Mouse (Mus musculus): Measurements from ENCODE around the gene Akap7.
"Not testable (repeated sequence)": the region's sequence is repeated elsewhere in the genome, so short reads cannot be mapped to it uniquely, and the experiment has no call there.

Akap7 gene

DNA sequence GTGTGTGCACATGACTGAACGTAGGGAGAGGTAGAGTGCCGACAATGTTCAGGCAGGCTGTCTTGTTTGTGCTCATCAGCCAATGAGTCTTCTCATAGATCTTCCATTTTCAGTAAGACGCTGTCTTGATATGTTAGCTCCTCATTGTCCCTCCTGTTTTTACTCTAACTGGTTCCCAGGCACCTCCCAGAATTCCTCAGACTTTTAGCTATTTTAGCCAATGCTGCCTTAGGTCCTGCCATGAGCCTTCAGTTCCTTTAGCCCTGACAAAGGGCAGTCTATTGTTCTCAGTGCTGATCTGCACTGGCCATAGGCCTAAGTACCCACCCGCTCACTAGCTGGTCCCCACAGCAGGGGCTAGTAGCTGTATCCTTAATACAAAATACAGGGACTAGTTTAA is 122.0 kb downstream of the Akap7 start:
- peak; percentile 70 for DNase-seq

DNA sequence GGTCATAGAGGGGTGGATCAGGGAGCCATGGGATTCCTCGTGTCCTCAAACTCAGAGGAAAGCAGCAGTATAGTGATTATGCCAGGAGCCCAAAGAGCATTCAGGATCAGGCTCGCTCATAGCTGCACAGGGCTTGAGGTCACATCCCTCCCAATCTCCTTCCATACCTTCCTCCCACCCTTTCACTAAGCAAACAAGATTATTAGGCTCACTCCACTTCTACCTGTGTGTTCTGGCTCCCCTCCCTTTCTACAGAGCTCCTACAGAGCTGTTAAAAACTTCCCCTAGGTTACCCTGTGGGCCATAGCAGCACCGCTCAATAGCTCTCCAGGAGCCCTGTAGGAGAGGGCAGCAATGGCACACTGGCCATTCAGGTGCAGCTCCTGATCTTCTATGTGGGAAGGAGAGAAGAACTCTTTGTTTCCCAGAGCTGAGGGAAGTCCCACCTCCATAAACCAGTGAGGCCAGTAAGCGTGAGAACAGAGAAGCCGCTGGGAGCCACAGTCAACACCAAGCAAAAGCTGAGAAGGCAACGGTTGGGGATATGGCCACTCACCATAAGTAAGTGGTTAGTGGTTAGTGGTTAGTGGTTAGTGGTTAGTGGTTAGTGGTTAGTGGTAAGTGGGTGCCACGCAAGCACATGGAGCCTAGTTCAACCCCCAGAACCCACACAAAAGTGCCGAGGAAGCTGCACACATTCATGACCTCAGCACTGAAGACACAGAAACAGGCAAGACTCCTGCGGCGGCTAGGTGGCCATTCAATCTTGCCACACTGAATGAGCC is 122.7 kb downstream of the Akap7 start:
- peak; percentile 83 for DNase-seq

DNA sequence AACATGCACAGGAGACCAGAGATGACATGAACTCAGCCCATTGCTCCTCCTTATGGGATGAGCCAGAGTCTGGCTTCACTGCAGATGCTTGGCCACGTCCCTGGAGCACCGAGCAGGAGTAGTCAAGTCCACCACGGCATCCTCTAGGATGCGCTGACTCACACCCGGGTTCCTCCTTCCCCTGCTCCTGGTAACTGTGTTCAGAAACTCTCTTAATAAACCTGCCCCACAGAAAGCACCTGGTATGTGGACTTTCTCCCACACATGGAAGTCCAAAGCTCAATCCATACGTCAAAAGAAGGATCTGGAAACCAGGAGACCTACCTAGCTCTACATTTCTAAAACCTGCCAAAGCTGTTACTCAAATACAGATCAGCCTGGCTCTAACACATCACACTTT is 124.4 kb downstream of the Akap7 start:
- DNase-seq = peak; percentile 76

DNA sequence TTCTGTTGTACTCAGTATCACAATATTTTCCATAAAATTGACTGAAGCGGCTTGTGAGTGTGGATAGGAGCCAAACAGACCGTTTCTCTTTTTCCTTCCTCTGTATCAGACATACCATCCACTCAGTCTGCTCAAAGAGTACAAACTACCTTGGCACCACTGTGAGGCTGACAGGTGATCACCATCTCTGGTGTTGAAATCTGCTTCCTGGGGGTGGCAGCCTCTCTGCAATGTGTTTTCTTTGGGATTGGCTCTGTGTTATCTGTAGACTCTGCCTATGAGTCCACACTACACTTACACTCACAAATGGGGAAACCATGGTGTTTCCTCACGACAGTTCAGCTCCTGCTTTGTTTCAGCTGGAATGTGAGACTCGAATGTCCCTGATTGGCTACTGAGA is 128.6 kb downstream of the Akap7 start:
- peak; percentile 90 for DNase-seq

DNA sequence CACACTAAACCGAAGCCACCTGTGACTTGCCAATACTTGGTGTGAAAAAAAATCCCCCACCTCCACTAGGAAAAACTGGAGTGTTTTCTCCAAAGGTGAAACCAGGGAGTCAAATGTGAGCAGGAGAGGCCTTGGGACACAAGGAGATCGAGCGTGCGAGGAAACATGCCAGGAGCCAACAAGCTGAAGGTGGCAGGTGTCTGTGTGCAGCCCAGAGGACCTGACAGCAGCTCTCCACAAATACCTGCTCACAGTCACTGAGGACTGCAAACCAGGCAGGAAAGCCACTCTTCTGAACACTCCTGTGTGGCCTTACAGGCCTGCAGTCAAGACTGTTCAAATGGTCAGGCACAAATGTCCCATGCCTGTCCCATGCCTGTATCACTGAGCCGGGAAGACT is 130.4 kb downstream of the Akap7 start:
- DNase-seq = peak; percentile 54

DNA sequence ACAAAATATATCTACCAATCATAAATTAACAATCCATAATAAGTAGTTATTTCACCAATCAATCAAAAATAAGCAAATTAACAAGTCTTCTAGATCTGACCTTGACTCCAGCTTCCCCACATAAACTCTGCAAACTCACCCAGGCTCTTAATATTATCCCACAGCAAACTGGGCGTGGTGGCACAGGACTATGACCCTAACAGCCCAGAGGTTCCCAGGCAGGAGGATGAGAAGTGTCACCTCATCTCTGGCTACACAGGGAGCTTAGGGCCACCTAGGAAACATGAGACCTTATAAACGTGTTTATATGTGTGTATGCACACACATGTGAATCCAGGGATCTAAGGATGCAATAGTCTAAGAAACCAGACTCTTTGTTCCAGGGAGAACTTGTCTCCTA is 132.8 kb downstream of the Akap7 start:
- DNase-seq = no peak

DNA sequence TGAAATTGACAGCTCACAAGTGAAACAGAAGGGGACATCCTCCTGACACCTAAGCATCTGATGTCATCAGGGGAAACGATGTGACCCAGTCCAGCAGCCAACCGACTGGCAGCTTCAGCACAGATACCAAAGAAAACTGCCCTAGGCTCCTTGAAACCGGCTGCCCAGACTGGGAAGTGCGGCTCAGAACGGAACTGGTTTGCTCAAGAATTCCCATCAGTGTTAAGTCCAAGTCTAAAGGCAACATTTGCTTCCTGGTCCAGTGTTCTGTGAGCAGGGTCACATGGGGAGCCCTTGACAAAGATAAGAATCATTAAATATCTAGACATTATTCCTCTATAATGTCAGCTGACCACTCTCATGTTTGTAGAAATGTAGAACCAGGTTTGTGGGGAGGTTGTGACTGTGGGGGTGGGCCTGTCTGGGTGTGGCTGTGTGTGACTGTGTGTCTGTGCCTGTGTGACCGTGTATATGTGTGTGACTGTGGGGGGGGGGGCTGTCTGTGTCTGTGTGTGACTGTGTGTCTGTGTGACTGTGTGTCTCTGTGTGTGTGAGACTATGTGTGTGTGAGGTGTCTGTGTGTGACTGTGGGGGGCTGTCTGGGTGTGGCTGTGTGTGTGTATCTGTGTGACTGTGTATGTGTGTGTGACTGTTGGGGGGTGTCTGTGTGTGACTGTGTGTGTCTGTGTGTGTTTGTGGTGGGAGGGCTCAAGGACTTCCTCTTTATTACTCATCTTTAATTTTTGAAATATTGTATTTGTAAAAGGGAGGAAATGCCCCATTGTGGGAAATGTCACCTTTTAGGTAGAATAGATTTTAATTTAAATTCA is 140.1 kb downstream of the Akap7 start:
- peak; percentile 50 for DNase-seq

DNA sequence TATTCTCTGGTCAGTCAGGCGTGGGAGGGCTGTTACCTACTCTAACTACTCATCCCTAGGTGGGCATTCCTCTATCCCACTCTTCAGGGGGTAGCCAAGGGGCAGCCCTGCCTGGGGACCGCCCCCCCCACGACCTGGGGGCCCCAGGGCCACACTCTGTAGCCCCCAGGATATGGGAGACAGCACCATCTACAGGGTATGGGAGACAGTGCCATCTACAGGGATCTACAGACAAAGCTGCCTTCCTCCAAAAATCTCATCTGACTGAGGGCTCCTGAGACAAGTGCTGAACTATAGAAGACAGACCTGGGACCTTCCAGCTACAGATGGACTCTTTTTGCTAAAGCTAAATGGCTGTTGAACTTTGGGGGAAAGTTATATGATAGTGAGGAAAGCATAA is 144.2 kb downstream of the Akap7 start:
- not testable (repeated sequence) for DNase-seq

DNA sequence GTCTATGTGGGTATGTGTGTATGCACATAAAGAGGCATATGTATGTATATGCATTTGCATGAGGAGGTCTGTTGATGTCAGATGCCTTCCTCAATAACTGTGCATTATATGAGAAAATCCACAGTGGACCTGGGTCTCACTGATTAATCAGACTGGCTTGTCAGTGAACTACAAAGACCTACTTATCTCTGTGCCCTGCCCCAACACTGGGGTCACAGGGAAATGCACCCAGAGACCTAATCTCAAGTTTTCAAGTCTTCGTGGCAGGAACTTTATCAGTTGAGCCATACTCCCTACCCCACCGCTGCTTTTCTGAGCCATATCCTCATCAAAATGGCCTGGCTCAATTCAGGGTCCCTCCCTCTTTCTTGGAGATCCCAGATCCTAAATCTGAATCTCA is 146.0 kb downstream of the Akap7 start:
- no peak for DNase-seq

DNA sequence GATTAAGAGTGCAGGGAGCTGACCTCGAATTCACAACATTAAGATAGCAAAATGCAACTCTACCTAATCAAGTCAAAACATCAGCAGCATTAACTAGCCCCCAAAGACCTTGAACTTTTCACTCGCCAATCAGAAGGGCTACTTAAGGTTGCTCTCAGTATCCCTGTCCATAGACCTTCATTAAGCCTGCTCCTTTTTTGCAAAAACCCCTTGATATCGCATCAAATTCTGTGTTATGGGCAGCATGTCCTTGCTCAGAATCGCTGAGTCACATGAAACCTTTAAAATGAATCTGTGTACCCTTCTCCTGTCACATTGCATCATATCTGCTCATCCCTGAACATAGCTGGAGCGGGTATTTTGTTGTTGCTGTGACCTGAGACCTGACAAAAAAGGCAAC is 149.0 kb downstream of the Akap7 start:
- no peak for DNase-seq

DNA sequence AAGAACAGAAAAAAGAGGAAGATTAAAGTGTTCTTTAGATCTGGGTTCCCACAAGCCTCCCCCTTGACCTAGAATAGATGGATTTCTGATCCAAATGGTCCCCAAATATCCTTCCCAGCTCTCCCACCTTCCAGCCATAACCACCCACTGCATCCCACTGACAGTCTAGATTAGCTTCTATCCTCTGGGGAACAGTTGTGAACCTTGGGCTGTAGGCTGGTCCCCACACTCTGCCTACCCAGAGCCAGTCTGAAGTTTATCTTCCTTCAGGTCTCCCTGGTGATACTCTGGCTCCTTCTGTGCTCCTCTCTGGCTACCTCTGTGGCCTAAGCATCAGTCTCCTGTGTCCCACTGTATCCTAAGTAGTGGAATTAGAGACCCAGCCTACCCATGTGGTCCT is 150.3 kb downstream of the Akap7 start:
- no peak for DNase-seq

DNA sequence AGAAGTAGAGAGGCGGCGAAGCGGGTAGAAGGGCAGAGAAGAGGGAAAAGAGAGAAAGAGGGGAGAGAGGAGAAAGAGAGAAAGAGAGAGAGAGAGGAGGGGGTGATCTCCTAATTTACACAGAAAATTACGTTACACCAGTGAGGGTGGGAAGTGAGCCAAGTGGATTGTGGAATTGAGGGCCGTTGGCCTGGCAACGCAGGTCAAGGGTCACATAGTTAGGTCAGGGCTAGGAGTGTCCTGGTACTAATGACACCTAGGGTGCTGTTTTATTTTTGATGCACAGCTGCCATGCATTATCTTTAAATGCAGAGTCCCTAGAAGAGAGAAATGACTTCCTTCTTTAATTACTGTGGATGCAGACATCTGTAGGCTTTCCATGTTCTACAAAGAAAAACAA is 153.4 kb downstream of the Akap7 start:
- no peak for DNase-seq

DNA sequence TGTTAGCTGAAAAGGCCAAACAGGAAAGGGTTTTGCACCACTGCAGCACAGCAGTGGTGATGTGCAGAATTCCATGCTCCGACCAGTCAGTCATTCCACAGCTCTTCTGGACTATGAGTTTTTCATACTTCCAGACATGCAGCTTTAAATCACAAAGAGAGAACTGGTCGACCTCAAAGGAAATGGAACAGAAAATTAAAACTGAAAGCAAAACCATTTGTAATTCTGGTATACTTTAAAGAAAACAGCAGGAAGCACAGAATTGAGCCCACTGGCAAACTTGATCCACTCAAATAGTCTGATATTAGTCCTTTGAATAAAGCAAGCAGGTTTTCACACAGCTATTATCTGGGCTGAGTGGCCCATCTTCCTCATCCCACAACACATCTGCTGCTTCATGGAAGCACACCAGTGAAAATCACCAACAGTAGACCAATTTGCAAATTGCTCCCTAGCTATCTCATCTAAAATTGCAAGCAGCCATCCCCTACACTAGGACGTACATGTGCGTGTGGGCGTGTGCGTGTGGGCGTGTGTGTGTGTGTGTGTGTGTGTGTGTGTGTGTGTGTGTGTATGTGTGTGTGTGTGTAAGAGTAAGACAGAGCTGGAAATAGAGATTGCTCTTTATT is 156.4 kb downstream of the Akap7 start:
- DNase-seq = no peak

DNA sequence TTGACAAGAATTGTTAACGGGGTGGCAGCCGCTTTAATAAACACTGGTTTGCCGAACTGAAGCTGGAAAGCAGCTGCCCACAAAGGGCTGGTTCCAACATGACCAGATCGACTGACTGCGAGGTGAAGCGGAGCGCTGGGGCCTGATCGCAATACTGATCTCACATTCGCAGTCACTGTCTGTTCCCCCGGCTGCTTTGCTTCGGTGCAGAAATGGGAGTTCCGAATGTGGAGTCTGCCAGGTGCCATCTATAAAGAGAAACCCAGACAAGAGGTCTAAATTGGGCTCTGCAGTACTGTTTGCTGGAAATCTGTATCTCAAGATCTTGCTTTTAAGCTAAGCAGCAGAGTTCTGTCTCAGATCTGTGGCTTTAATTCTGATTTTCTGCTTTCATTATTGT is 161.8 kb downstream of the Akap7 start:
- DNase-seq = no peak

DNA sequence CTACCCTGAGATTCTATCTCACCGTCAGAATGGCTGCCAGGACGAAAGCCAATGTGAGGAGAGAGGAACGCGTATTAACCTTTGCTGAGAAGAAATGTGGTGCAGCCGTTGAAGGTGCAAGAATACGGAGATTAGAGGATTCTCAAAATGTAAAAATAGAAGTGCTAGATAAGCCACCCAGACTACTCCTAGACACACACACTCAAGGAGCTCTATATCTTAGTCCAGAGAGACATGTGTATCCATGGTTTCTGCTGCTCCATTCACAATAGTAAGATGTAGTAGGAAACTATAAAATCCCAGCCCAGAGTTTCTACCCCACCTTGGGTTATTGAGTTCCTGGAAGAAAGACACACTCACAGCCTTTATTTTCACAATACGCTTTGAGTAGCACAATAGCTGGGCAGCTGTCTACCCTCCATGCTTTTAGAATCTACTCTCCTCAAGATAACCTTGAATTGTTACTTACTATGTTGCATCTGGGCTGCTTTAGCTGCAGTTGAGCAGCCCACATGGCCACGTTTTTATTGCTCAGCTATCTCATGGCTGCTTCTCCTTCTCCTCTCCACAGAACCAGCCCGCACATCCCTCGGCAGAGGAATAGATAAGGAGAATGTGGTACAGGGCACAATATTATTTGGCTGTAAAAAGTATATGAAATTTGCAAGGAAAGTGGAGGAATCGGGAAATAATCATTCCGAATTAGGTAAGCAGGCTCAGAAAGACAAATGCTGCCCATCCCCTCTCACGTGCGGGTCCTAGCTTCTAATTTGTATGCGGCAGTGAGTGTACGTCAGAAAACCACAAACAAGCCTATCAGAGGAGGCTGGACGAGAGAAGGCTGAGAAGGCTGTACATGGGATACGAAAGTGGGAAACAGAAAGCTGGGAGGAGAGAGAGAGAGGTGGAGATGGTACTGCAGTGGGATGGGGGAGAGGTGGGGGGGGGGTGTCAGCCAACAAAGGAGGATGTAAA is 162.6 kb downstream of the Akap7 start:
- DNase-seq = peak; percentile 5

DNA sequence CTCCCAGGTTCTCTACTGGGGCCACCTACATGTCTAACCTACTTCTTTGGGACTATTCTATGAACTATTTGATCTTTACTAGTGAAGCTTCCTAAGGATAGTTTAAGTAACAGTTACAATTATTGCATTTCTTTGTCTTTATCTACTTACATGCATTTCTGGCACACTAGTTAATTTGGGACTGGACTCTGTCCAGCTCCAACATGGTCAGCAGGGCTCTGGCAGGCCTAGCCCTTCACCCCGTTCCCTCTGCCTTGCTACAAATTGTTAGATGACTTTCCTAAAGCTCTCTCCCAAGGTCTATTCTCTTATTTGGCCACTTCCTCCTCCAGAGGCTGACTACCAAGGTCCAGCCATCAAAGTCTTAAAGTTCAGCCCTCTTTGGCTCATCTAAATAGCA is 165.9 kb downstream of the Akap7 start:
- no peak for DNase-seq

DNA sequence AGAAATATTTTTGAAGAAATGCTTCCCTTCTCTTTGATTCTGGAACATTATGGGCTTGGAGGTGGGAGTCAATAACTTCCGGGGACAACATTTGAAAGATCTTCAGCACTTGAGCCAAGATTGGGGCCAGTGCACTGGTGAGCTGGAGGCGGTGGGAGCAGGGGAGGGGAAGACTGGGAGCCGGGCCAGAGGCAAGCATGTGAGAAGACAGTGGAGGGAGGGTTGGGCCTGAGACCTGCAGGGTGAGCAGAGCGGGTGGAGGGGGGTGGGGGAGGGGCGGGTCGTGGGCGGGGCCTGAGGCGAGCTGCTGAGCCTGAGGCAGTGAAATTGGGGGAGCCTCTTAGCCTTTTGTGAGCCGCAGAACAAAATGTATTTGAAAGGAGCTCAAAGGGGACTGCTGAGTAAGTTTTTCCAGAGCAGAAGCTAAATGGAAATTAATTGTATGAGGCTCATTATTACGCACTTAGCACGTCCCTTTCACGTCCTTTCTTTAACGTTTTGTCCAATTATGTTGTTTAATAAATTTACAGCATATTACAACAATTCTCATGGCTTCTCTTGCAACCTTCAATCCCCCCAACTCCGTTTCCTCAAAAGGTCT is 167.4 kb downstream of the Akap7 start:
- peak; percentile 87 for DNase-seq

DNA sequence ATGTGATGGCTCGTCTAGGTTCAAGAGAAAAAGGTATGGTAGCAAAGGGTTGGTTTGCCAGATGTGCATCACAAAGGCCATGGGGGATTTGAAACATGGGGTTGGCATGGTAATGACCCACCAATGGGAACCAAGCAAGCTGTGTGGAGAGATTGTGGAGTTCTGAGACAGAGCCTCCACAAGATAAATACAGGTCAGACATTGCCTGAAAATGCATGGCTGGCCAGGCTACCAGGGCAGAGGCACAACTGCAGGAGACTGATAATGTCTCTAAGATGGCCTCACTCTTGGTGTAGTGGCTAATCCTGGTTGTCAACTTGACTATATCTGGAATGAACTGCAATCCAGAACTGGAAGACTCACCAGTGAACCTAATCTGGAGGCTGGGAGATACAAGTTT is 174.1 kb downstream of the Akap7 start:
- DNase-seq = no peak

DNA sequence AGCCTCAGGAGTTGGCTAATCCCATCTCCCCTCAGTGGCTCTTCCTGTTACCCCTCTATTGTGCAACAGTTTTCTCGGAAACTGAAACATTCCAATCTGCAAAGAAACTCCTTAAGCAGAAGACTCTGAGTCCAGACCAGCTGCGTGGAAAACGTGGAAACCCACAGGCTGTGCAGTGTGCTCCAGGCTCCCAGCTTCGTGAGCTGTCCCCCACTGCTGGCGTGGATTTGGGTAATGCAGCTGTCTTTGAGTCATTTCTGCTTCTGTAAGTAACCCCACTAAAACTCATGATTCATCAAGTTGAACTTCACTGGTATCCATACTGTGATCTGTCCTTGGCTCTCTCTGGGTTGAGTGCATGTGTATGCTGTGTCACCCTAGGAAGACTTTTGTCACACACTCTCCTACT is 179.2 kb downstream of the Akap7 start:
- DNase-seq = peak; percentile 97

DNA sequence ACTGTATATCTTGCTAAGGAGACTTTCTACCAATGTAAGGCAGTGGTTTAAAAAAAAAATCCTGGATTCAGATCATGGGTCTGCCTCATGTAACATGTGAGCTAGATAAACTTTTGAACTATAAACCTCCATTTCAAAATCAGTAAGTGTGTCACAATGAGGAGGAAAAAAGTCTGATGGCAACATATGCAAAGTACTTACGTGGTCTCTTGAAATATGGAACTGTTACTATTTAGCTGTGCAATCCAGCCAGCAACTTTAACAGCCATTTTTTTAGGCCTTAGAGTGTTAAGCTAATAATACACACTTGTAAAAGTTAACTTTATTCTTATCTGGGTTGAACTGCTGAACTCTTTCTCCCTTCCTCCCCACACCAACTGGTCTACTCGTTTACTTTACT is 181.6 kb downstream of the Akap7 start:
- no peak for DNase-seq

DNA sequence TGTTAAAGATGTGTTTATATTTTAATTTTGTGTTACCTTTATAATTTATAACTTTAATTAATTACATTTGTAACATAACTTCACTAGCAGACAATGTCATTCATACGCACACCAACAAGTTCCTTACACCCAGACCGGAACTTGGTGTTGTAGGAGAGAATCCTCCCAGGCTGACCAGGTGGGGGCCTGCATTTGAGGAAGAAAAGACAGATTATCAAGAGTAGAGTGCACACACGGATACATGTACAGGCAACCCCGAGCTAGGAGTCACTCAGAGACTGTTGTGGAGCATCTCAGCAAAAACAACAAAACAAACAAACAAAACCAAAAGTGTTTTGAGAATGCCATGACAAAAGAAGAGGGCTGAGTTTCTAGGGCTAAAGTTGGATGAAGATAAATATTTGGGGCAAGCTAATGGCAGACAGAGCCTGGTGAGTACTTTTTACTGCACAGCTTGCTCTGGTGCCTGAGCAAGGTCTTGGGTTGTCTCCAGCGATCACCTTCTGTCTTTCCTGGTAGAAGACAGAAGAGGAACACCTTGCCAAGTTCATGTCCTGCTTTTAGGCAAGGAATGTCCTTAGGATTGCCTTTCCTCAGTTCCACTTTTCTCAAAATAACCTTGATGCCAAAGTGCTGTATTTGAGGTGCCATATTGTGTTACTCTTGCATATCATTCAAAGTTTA is 186.7 kb downstream of the Akap7 start:
- DNase-seq = peak; percentile 37
